Mouse (Mus musculus) CH12.LX (cell line): Measurements from ENCODE around the gene Sv2a. TPM values are rescaled to one million over a fixed set of nuclear protein-coding genes. Genes with fewer than 3 reads are reported as not detected.
"Not testable (repeated sequence)": the region's sequence is repeated elsewhere in the genome, so short reads cannot be mapped to it uniquely, and the experiment has no call there.

Source experiments
- DNase-seq: peaks from one replicate; pipeline ENCODE4 v3.0.0-alpha.2; 2013; ENCODE audit errors: extremely low read depth
- H3K27ac ChIP-seq: 2 replicates; pipeline ENCODE4 v1.5.1; 2012; ENCODE audit warnings: low read depth, mild to moderate bottlenecking, control low read depth, moderate library complexity; ENCODE audit not compliant: insufficient read depth
- H3K27me3 ChIP-seq: replicated peaks from 2 replicates; pipeline ENCODE3; 2012; ENCODE audit warnings: inconsistent platforms
- H3K36me3 ChIP-seq, 2 experiments: replicated peaks in 1 of 2; 2 replicates each; pipeline versions ENCODE3 to v1.6.1; 2012; ENCODE audit warnings: inconsistent platforms in 1 of 2, low read length in 1 of 2, mild to moderate bottlenecking in 1 of 2, mixed read lengths in 1 of 2, moderate library complexity in 1 of 2; ENCODE audit not compliant: control insufficient read depth in 1 of 2, insufficient read depth in 1 of 2
- H3K4me1 ChIP-seq, 2 experiments: 2 replicates each; pipeline ENCODE4 v1.6.1; 2012; ENCODE audit warnings: inconsistent platforms in 1 of 2, moderate library complexity in 1 of 2; ENCODE audit not compliant: insufficient read depth in 2 of 2, control insufficient read depth in 1 of 2
- H3K4me2 ChIP-seq: 2 replicates; pipeline ENCODE4 v1.6.1; 2012; ENCODE audit warnings: low read depth, mild to moderate bottlenecking, control low read depth; ENCODE audit not compliant: poor library complexity, insufficient read depth, severe bottlenecking
- H3K4me3 ChIP-seq, 3 experiments: fragments of 150-350 bp in 1 of 3; sonication (generic) in 1 of 3; replicated peaks in 1 of 3; 2 replicates each; pipeline versions ENCODE3 to v1.5.1; 2011 to 2012; ENCODE audit warnings: low read depth in 2 of 3, low read length in 2 of 3, mild to moderate bottlenecking in 2 of 3, moderate library complexity in 2 of 3, control low read depth in 1 of 3, improper control_type of control experiment in 1 of 3, inconsistent platforms in 1 of 3, mixed read lengths in 1 of 3; ENCODE audit not compliant: poor library complexity in 1 of 3
- H3K79me2 ChIP-seq: replicated peaks from 2 replicates; pipeline ENCODE4 v1.6.1; 2012; ENCODE audit warnings: mild to moderate bottlenecking, moderate library complexity; ENCODE audit not compliant: control insufficient read depth, poor library complexity, insufficient read depth, severe bottlenecking; ENCODE audit errors: extremely low read depth
- H3K9ac ChIP-seq: 2 replicates; pipeline ENCODE4 v1.6.1; 2012; ENCODE audit warnings: low read depth, mild to moderate bottlenecking, control low read depth, moderate library complexity; ENCODE audit not compliant: insufficient read depth
- H3K9me3 ChIP-seq: replicated peaks from 2 replicates; pipeline ENCODE3; 2012; ENCODE audit warnings: low read length, inconsistent platforms, mixed read lengths
- CHD1 ChIP-seq: IDR thresholded peaks from 2 replicates; pipeline ENCODE4 v1.6.1; 2012; ENCODE audit warnings: low read depth, low read length, improper control_type of control experiment, inconsistent platforms
- CHD2 ChIP-seq: IDR thresholded peaks from 2 replicates; pipeline ENCODE4 v1.6.1; 2011; ENCODE audit warnings: low read length, improper control_type of control experiment
- CTCF ChIP-seq, 2 experiments: IDR thresholded peaks in 1 of 2; conservative IDR thresholded peaks in 1 of 2; 2 replicates each; pipeline ENCODE4 v1.5.1; 2011 to 2012; ENCODE audit warnings: low read depth in 2 of 2, low read length in 2 of 2, improper control_type of control experiment in 1 of 2, inconsistent platforms in 1 of 2, mild to moderate bottlenecking in 1 of 2, moderate library complexity in 1 of 2
- E2F4 ChIP-seq: IDR thresholded peaks from 2 replicates; pipeline ENCODE4 v1.6.1; 2011; ENCODE audit warnings: low read depth, low read length, improper control_type of control experiment; ENCODE audit not compliant: insufficient replicate concordance
- ELF1 ChIP-seq: IDR thresholded peaks from 2 replicates; pipeline ENCODE4 v1.6.1; 2014; ENCODE audit warnings: low read depth, mild to moderate bottlenecking, inconsistent platforms, low read length, improper control_type of control experiment
- EP300 ChIP-seq: IDR thresholded peaks from 2 replicates; pipeline ENCODE4 v1.6.1; 2011; ENCODE audit warnings: low read length, improper control_type of control experiment
- GABPA ChIP-seq: IDR thresholded peaks from 2 replicates; pipeline ENCODE4 v1.6.1; 2012; ENCODE audit warnings: low read depth, low read length, improper control_type of control experiment, inconsistent platforms; ENCODE audit not compliant: insufficient replicate concordance
- HCFC1 ChIP-seq: IDR thresholded peaks from 2 replicates; pipeline ENCODE4 v1.6.1; 2012; ENCODE audit warnings: low read depth, mild to moderate bottlenecking, inconsistent platforms, low read length, improper control_type of control experiment
- JUN ChIP-seq: IDR thresholded peaks from 2 replicates; pipeline ENCODE4 v1.6.1; 2011; ENCODE audit warnings: low read depth, mild to moderate bottlenecking, low read length, improper control_type of control experiment, moderate library complexity; ENCODE audit not compliant: insufficient read depth
- JUND ChIP-seq: conservative IDR thresholded peaks from 2 replicates; pipeline ENCODE4 v1.6.1; 2011; ENCODE audit warnings: low read depth, low read length, improper control_type of control experiment
- MAFK ChIP-seq: IDR thresholded peaks from 2 replicates; pipeline ENCODE4 v1.6.1; 2011; ENCODE audit warnings: low read length, improper control_type of control experiment; ENCODE audit not compliant: insufficient replicate concordance
- MAX ChIP-seq: IDR thresholded peaks from 2 replicates; pipeline ENCODE4 v1.6.1; 2011; ENCODE audit warnings: low read length, improper control_type of control experiment
- MAZ ChIP-seq: IDR thresholded peaks from 2 replicates; pipeline ENCODE4 v1.6.1; 2012; ENCODE audit warnings: low read depth, mild to moderate bottlenecking, inconsistent platforms, low read length, improper control_type of control experiment, moderate library complexity
- MEF2A ChIP-seq: IDR thresholded peaks from 2 replicates; pipeline ENCODE4 v1.6.1; 2014; ENCODE audit warnings: low read depth, mild to moderate bottlenecking, inconsistent platforms, low read length, improper control_type of control experiment, borderline replicate concordance
- MYC ChIP-seq: IDR thresholded peaks from 2 replicates; pipeline ENCODE4 v1.6.1; 2011; ENCODE audit warnings: low read depth, mild to moderate bottlenecking, improper control_type of control experiment, low read length
- NELFE ChIP-seq: IDR thresholded peaks from 2 replicates; pipeline ENCODE4 v1.6.1; 2011; ENCODE audit warnings: low read depth, low read length, improper control_type of control experiment
- NRF1 ChIP-seq: IDR thresholded peaks from 2 replicates; pipeline ENCODE4 v1.6.1; 2014; ENCODE audit warnings: low read depth, mild to moderate bottlenecking, inconsistent platforms, low read length, improper control_type of control experiment, moderate library complexity
- PAX5 ChIP-seq: IDR thresholded peaks from 2 replicates; pipeline ENCODE4 v1.6.1; 2012; ENCODE audit warnings: low read length, inconsistent platforms, mixed read lengths
- POLR2A ChIP-seq: IDR thresholded peaks from 2 replicates; pipeline ENCODE4 v1.6.1; 2011; ENCODE audit warnings: low read depth, mild to moderate bottlenecking, improper control_type of control experiment, low read length
- POLR2AphosphoS2 ChIP-seq: IDR thresholded peaks from 2 replicates; pipeline ENCODE4 v1.6.1; 2011; ENCODE audit warnings: low read depth, low read length, improper control_type of control experiment
- TCF12 ChIP-seq: IDR thresholded peaks from 2 replicates; pipeline ENCODE4 v1.6.1; 2014; ENCODE audit warnings: low read depth, mild to moderate bottlenecking, inconsistent platforms, low read length, improper control_type of control experiment
- UBTF ChIP-seq: IDR thresholded peaks from 2 replicates; pipeline ENCODE4 v1.6.1; 2012; ENCODE audit warnings: low read depth, mild to moderate bottlenecking, inconsistent platforms, low read length, improper control_type of control experiment, moderate library complexity
- USF1 ChIP-seq: IDR thresholded peaks from 2 replicates; pipeline ENCODE4 v1.6.1; 2014; ENCODE audit warnings: low read depth, mild to moderate bottlenecking, inconsistent platforms, low read length, improper control_type of control experiment
- USF2 ChIP-seq: conservative IDR thresholded peaks from 2 replicates; pipeline ENCODE4 v1.6.1; 2011; ENCODE audit warnings: low read depth, low read length, improper control_type of control experiment
- ZC3H11A ChIP-seq: IDR thresholded peaks from 2 replicates; pipeline ENCODE4 v1.6.1; 2012; ENCODE audit warnings: low read depth, mild to moderate bottlenecking, inconsistent platforms, low read length, improper control_type of control experiment
- ZKSCAN1 ChIP-seq: IDR thresholded peaks from 2 replicates; pipeline ENCODE4 v1.6.1; 2012; ENCODE audit warnings: low read depth, inconsistent platforms, low read length, improper control_type of control experiment, borderline replicate concordance
- ZMIZ1 ChIP-seq: IDR thresholded peaks from 2 replicates; pipeline ENCODE4 v1.6.1; 2012; ENCODE audit warnings: low read depth, mild to moderate bottlenecking, inconsistent platforms, low read length, improper control_type of control experiment
- dilution Hi-C: fragments of 300-500 bp; cut with MboI; formaldehyde crosslinking; loops from 2 replicates; pipeline ENCODE4 v1.14.3; 2020; ENCODE audit warnings: low sequenced_read_pairs; ENCODE audit not compliant: extremely low pct_unique_long_range_greater_than_20kb, extremely low pct_ligation_motif_present
- in situ Hi-C: fragments of 300-500 bp; cut with MboI; formaldehyde crosslinking; loops from 3 replicates; pipeline ENCODE4 v1.14.3; 2019; ENCODE audit warnings: low sequenced_read_pairs, low pct_ligation_motif_present, low pct_unique_long_range_greater_than_20kb, mixed read lengths
- polyA plus RNA-seq: library from polyadenylated mRNA; unstranded; fragments of >175 nt; gene quantifications from 2 replicates; pipeline ENCODE4 v1.2.1, GENCODE M21; 2012; ENCODE audit warnings: low read depth; ENCODE audit not compliant: insufficient read length
- total RNA-seq, 2 experiments: library from RNA; depleted of rRNA; stranded (reverse); fragments of 300-350 nt in 1 of 2; fragments of >200 nt in 1 of 2; gene quantifications; 2 replicates each; pipeline ENCODE4 v1.2.3; 2012 to 2014

Gene Sv2a
- total and polyA plus RNA-seq, 3 experiments, result 1.1 to 6.7 (median 4.0) TPM

- not testable (repeated sequence) for H3K36me3 ChIP-seq, H3K27me3 ChIP-seq
- peak overlapping the region; percentile 99 for H3K9ac ChIP-seq
- DNase-seq, result peak; percentile 69
- in situ Hi-C loops, result loop anchor here (10.0 kb wide), 2 partner anchors 255 to 565 kb away; partner anchors contain the start of gene Mcl1
- H3K79me2 ChIP-seq, result peaks cover 16% of the 10 kb centered on the region
- TF ChIP-seq NELFE (peak; percentile 68; the same call in 1 of the 2 replicates), POLR2AphosphoS2 (peak; percentile 99), ZMIZ1 (peak; percentile 85; the same call in 1 of the 2 replicates), MEF2A (0 out of 2 replicates have a peak, but pooled peaks have one; percentile 6), POLR2A (peak; percentile 90), CHD1 (peak; percentile 68; the same call in 1 of the 2 replicates), NRF1 (0 out of 2 replicates have a peak, but pooled peaks have one; percentile 32)
- TF ChIP-seq, all 38 proteins: peak for 7; not testable (repeated sequence) for 31
- Histone ChIP-seq H3K4me3 (peak overlapping the region; percentile 62 to 75 (median 73)), H3K27ac (peak overlapping the region; percentile 99), H3K4me1 (peaks cover 6 to 38% of the 10 kb centered on the region in 2 experiments), H3K4me2 (peak overlapping the region; percentile 42)
- dilution Hi-C loops, H3K9me3 ChIP-seq: not testable (repeated sequence)
These were observed 39.3 kb downstream of the Sv2a start for GRCm38 (mm10) chr3:96220131-96220764.

- peak within 1 kb of the TSS; percentile 99 for H3K27ac ChIP-seq
- dilution Hi-C loops (no loop called here), in situ Hi-C loops (loop anchor here (10.0 kb wide), 2 partner anchors 256 to 566 kb away; partner anchors contain the start of gene Mcl1)
- peaks cover 16% of the 10 kb centered on the region for H3K79me2 ChIP-seq
- peaks cover 11 to 45% of the 10 kb centered on the region in 2 experiments for H3K4me1 ChIP-seq
- H3K9me3 ChIP-seq, result no peaks in the 10 kb centered on the region
- peak within 1 kb of the TSS; percentile 62 to 75 (median 75) for H3K4me3 ChIP-seq
- H3K36me3 ChIP-seq, result no peaks in the 10 kb centered on the region
- peak; percentile 97 for DNase-seq
- peak within 1 kb of the TSS; percentile 99 for H3K9ac ChIP-seq
- peak within 1 kb of the TSS; percentile 76 for H3K4me2 ChIP-seq
- H3K27me3 ChIP-seq, result no peaks in the 10 kb centered on the region
- TF ChIP-seq ZKSCAN1, result no peak
- peak; percentile 68; the same call in 1 of the 2 replicates for TF ChIP-seq MAFK
- TF ChIP-seq NRF1, result peak; percentile 79
- TF ChIP-seq MYC, result 0 out of 2 replicates have a peak, but pooled peaks have one; percentile 18
- no peak for TF ChIP-seq USF1
- TF ChIP-seq TCF12, result peak; percentile 86
- TF ChIP-seq UBTF, result peak; percentile 86
- TF ChIP-seq ZMIZ1, result peak; percentile 99
- TF ChIP-seq ELF1, result peak; percentile 46; the same call in 1 of the 2 replicates
- peak; percentile 65 for TF ChIP-seq HCFC1
- peak; percentile 53; the same call in 1 of the 2 replicates for TF ChIP-seq MAZ
- TF ChIP-seq CHD2, result 0 out of 2 replicates have a peak, but pooled peaks have one; percentile 24
- TF ChIP-seq MEF2A, result peak; percentile 31; the same call in 1 of the 2 replicates
- TF ChIP-seq PAX5, result no peak
- TF ChIP-seq USF2, result no peak
- peak; percentile 96 for TF ChIP-seq NELFE
- TF ChIP-seq MAX, result peak; percentile 61
- TF ChIP-seq POLR2AphosphoS2, result peak; percentile 99
- TF ChIP-seq JUN, result no peak
- TF ChIP-seq ZC3H11A, result no peak
- TF ChIP-seq CTCF (conservative IDR thresholded peaks at IDR 0.05 in 1 of 2, IDR thresholded peaks at IDR 0.05 in 1 of 2; ENCODE audit: low read depth in 2 of 2, low read length in 2 of 2), result no peak
- 0 out of 2 replicates have a peak, but pooled peaks have one; percentile 24 for TF ChIP-seq E2F4
- 0 out of 2 replicates have a peak, but pooled peaks have one; percentile 35 for TF ChIP-seq EP300
- TF ChIP-seq JUND, result no peak
- TF ChIP-seq GABPA, result no peak
- peak; percentile 86 for TF ChIP-seq POLR2A
These were observed 40.1 kb downstream of the Sv2a start, which contains the start of the genes Hist2h2ac and Hist2h2be for GRCm38 (mm10) chr3:96220765-96221639. TSS of gene Hist2h2ac (minus strand) at chr3:96220880. TSS of gene Hist2h2be (plus strand) at chr3:96221119.
